ENCODE assay signal across 14 mouse cellular contexts in genomic region chr11:48051156-48051866, GRCm38 (mm10).
"Had no signal": no experiment of that assay in that cellular context is flagged by ENCODE, and none has a peak within 500 bp of the region (broad histone marks: within the 10 kb centered on the region; RNA-seq: fewer than 3 reads in every experiment).

No protein-coding gene starts in this region.

- ATAC-seq: intestine, embryonic 16.5 days had no signal

- H3K4me1 ChIP-seq: kidney, embryonic 15.5 days; limb, embryonic 15.5 days; midbrain, embryonic 10.5 days; neural tube, embryonic 15.5 days had no signal

- H3K27me3 ChIP-seq: kidney, embryonic 15.5 days; limb, embryonic 15.5 days; neural tube, embryonic 15.5 days had no signal

- H3K27ac ChIP-seq: kidney, embryonic 15.5 days; limb, embryonic 15.5 days; liver, embryonic 14.5 days; midbrain, embryonic 10.5 days; neural tube, embryonic 15.5 days had no signal

- H3K36me3 ChIP-seq: kidney, embryonic 15.5 days; limb, embryonic 15.5 days; midbrain, embryonic 10.5 days; neural tube, embryonic 15.5 days had no signal

- H3K9ac ChIP-seq: kidney, embryonic 15.5 days; limb, embryonic 15.5 days; liver, embryonic 14.5 days; neural tube, embryonic 15.5 days had no signal

- H3K4me2 ChIP-seq: kidney, embryonic 15.5 days; limb, embryonic 15.5 days; neural tube, embryonic 15.5 days had no signal

- DNase-seq: kidney, adult 2 months; kidney, postnatal 14 days; left cerebral cortex, postnatal 4 days; midbrain, embryonic 14.5 days; right cerebral cortex, adult 18-20 months; right cerebral cortex, postnatal 25 days; thymus, postnatal 36 days had no signal

- H3K9me3 ChIP-seq: kidney, embryonic 15.5 days; limb, embryonic 15.5 days; midbrain, embryonic 10.5 days; neural tube, embryonic 15.5 days had no signal

- H3K4me3 ChIP-seq: kidney, embryonic 15.5 days; limb, embryonic 15.5 days; midbrain, embryonic 10.5 days; myocyte; neural tube, embryonic 15.5 days had no signal
